Mouse (Mus musculus): ENCODE measurements at regions not wholly inside any gene's neighbourhood (a gene's known extent, or its start where the extent isn't known, plus 50 kb on each side); places are given as distances from the start of the nearest gene placed in this dataset. TPM values are rescaled to one million over a fixed set of nuclear protein-coding genes. Genes with fewer than 3 reads are reported as not detected.

GRCm38 (mm10) chr16:19884535-19884934 lies 98.3 kb downstream of the Klhl6 start:
- H3K4me3 ChIP-seq (replicated peaks) = no peak overlapping the region
- H3K27ac ChIP-seq = no peak overlapping the region
- no peaks in the 10 kb centered on the region for H3K36me3 ChIP-seq
- H3K27me3 ChIP-seq = no peaks in the 10 kb centered on the region
- H3K4me1 ChIP-seq (replicated peaks) = peaks cover 8% of the 10 kb centered on the region; the same call in 1 of the 2 replicates
- 76% methylated on average over 6 of the region's 6 CpGs for WGBS
- no peak for ATAC-seq
- no peak overlapping the region for H3K9ac ChIP-seq (replicated peaks)
- no peaks in the 10 kb centered on the region for H3K9me3 ChIP-seq
- H3K4me2 ChIP-seq (replicated peaks) = no peak overlapping the region

- Histone ChIP-seq H3K9me3 (no peaks in the 10 kb centered on the region), H3K27me3 (no peaks in the 10 kb centered on the region), H3K4me1 (replicated peaks) (peaks cover 8% of the 10 kb centered on the region; the same call in 1 of the 2 replicates), H3K27ac (no peak overlapping the region), H3K4me2 (replicated peaks) (no peak overlapping the region), H3K9ac (replicated peaks) (no peak overlapping the region), H3K4me3 (replicated peaks) (no peak overlapping the region), H3K36me3 (no peaks in the 10 kb centered on the region)
- no peak for ATAC-seq
Observed at GRCm38 (mm10) chr16:19886596-19886995, 96.2 kb downstream of the Klhl6 start.

GRCm38 (mm10) chr16:19889576-19889975 lies 93.3 kb downstream of the Klhl6 start:
- no peak overlapping the region for H3K9ac ChIP-seq (replicated peaks)
- H3K4me3 ChIP-seq (replicated peaks) = no peak overlapping the region
- 75% methylated on average over 3 of the region's 3 CpGs for WGBS
- no peak overlapping the region for H3K27ac ChIP-seq
- no peaks in the 10 kb centered on the region for H3K27me3 ChIP-seq
- no peaks in the 10 kb centered on the region for H3K9me3 ChIP-seq
- H3K4me1 ChIP-seq (replicated peaks) = 0 out of 2 replicates have a peak, but pooled peaks cover 2% of the 10 kb centered on the region
- H3K36me3 ChIP-seq = no peaks in the 10 kb centered on the region
- ATAC-seq = no peak
- H3K4me2 ChIP-seq (replicated peaks) = no peak overlapping the region

- WGBS = 90% methylated on average over 3 of the region's 3 CpGs
Observed at GRCm38 (mm10) chr16:19891441-19891840, 91.4 kb downstream of the Klhl6 start.

GRCm38 (mm10) chr16:19894435-19894994 lies 88.3 kb downstream of the Klhl6 start:
- ATAC-seq = no peak
- no peak overlapping the region for H3K4me3 ChIP-seq (replicated peaks)
- H3K9ac ChIP-seq (replicated peaks) = no peak overlapping the region
- no peaks in the 10 kb centered on the region for H3K4me1 ChIP-seq (replicated peaks)
- WGBS = 90% methylated on average over 9 of the region's 9 CpGs
- no peak overlapping the region for H3K27ac ChIP-seq
- no peak overlapping the region for H3K4me2 ChIP-seq (replicated peaks)
- no peaks in the 10 kb centered on the region for H3K36me3 ChIP-seq
- H3K9me3 ChIP-seq = no peaks in the 10 kb centered on the region
- H3K27me3 ChIP-seq = no peaks in the 10 kb centered on the region

More at GRCm38 (mm10) chr16:19891441-19891840, 91.4 kb downstream of the Klhl6 start:
- no peak overlapping the region for H3K27ac ChIP-seq
- H3K4me1 ChIP-seq (replicated peaks) = 0 out of 2 replicates have a peak, but pooled peaks cover 2% of the 10 kb centered on the region
- H3K36me3 ChIP-seq = no peaks in the 10 kb centered on the region
- ATAC-seq = no peak
- H3K4me2 ChIP-seq (replicated peaks) = no peak overlapping the region
- H3K9me3 ChIP-seq = no peaks in the 10 kb centered on the region
- H3K4me3 ChIP-seq (replicated peaks) = no peak overlapping the region
- no peak overlapping the region for H3K9ac ChIP-seq (replicated peaks)
- no peaks in the 10 kb centered on the region for H3K27me3 ChIP-seq

Small RNA genes in the stretch of these regions (microRNA-seq; reads per million reads assigned to microRNA genes)
- gene Gm27883 = not detected
